Mouse (Mus musculus) hindbrain, postnatal 0 days (tissue): ENCODE measurements around the gene Rasa3. TPM values are rescaled to one million over a fixed set of nuclear protein-coding genes. Genes with fewer than 3 reads are reported as not detected.

Experiments
- ATAC-seq: fragments of 200-750 bp; cut with Nextera tagmentation; 2 replicates; pipeline ENCODE4 v1.8.0; 2017; ENCODE audit warnings: mild to moderate bottlenecking, moderate TSS enrichment, moderate library complexity
- DNase-seq: peaks from one replicate; pipeline ENCODE4 v3.0.0-alpha.2; 2015; ENCODE audit warnings: low spot score
- H3K27ac ChIP-seq: fragments of 300-500 bp; sonication (generic); 2 replicates; pipeline ENCODE4 v1.5.1; 2014; ENCODE audit warnings: mild to moderate bottlenecking
- H3K27me3 ChIP-seq: fragments of 300-500 bp; sonication (generic); 2 replicates; pipeline ENCODE4 v1.6.1; 2014; ENCODE audit warnings: low read length, mixed read lengths; ENCODE audit not compliant: insufficient read depth
- H3K36me3 ChIP-seq: fragments of 300-500 bp; sonication (generic); 2 replicates; pipeline ENCODE4 v1.6.1; 2014; ENCODE audit warnings: low read length, mixed read lengths; ENCODE audit not compliant: insufficient read depth
- H3K4me1 ChIP-seq: fragments of 300-500 bp; sonication (generic); 2 replicates; pipeline ENCODE4 v1.6.1; 2014; ENCODE audit warnings: antibody characterized with exemption, low read length, mixed read lengths; ENCODE audit not compliant: insufficient read depth
- H3K4me2 ChIP-seq: fragments of 300-500 bp; sonication (generic); 2 replicates; pipeline ENCODE4 v1.6.1; 2014; ENCODE audit warnings: low read depth, mild to moderate bottlenecking, low read length, moderate library complexity, mixed read lengths
- H3K4me3 ChIP-seq: fragments of 300-500 bp; sonication (generic); 2 replicates; pipeline ENCODE4 v1.5.1; 2014; ENCODE audit warnings: low read length
- H3K9ac ChIP-seq: fragments of 300-500 bp; sonication (generic); replicated peaks from 2 replicates; pipeline ENCODE4 v1.6.1; 2014; ENCODE audit warnings: mild to moderate bottlenecking, low read length, moderate library complexity, mixed read lengths
- H3K9me3 ChIP-seq: fragments of 300-500 bp; sonication (generic); 2 replicates; pipeline ENCODE4 v1.6.1; 2016; ENCODE audit warnings: low read length, mixed read lengths
- CTCF ChIP-seq: IDR thresholded peaks from 2 replicates; pipeline ENCODE4 v1.5.1; 2016; ENCODE audit warnings: antibody characterized with exemption, control low read depth, low read depth
- WGBS: fragments of 180-500 bp; shearing (Covaris S2); extraction: QIAGEN DNeasy Blood & Tissue Kit; methylation state at CpG from one replicate; pipeline ENCODE4 v1.1.7; 2014; 5-methylcytosine and 5-hydroxymethylcytosine counted together
- polyA plus RNA-seq: library from polyadenylated mRNA; unstranded; fragments of >200 nt; fragmentation: Nextera tagmentation; extraction: Ambion mirVana; gene quantifications from 2 replicates; pipeline ENCODE4 v1.2.1, GENCODE M21; 2015
- total RNA-seq: library from RNA; depleted of rRNA; stranded (reverse); fragments of >200 nt; gene quantifications from 2 replicates; pipeline ENCODE4 v1.2.3, GENCODE M21; 2014

Gene Rasa3
- total and polyA plus RNA-seq, 2 experiments from 2014 or later, result 29.4 to 85.2 TPM

- Histone ChIP-seq H3K27ac (peak overlapping the region; percentile 64), H3K4me1 (peaks cover 46% of the 10 kb centered on the region), H3K9me3 (no peaks in the 10 kb centered on the region), H3K27me3 (no peaks in the 10 kb centered on the region), H3K4me2 (0 out of 2 replicates have a peak overlapping the region, but pooled peaks have one; percentile 16), H3K4me3 (no peak overlapping the region), H3K36me3 (no peaks in the 10 kb centered on the region), H3K9ac (0 out of 2 replicates have a peak overlapping the region, but pooled peaks have one; percentile 17)
- TF ChIP-seq CTCF, result no peak
- DNase-seq (peak; percentile 64), ATAC-seq (peak; percentile 47)
- WGBS, result 55% methylated on average over 17 of the region's 17 CpGs
Observed at GRCm38 (mm10) chr8:13670011-13670471, 7.4 kb downstream of the Rasa3 start.

GRCm38 (mm10) chr8:13668367-13668766, 9.0 kb downstream of the Rasa3 start:
- 77% methylated on average over 10 of the region's 10 CpGs for WGBS
- ATAC-seq, result no peak
- H3K27ac ChIP-seq, result peak overlapping the region; percentile 20; the same call in 1 of the 2 replicates
- no peak for DNase-seq
- no peaks in the 10 kb centered on the region for H3K9me3 ChIP-seq
- H3K36me3 ChIP-seq, result no peaks in the 10 kb centered on the region
- TF ChIP-seq CTCF, result no peak
- no peak overlapping the region for H3K4me3 ChIP-seq
- no peak overlapping the region for H3K9ac ChIP-seq
- peaks cover 30% of the 10 kb centered on the region for H3K4me1 ChIP-seq
- H3K4me2 ChIP-seq, result no peak overlapping the region
- H3K27me3 ChIP-seq, result no peaks in the 10 kb centered on the region

- no peak overlapping the region for H3K4me2 ChIP-seq
- no peak overlapping the region for H3K4me3 ChIP-seq
- DNase-seq (no peak), ATAC-seq (peak; percentile 36; the same call in 1 of the 2 replicates)
- H3K4me1 ChIP-seq, result peaks cover 26% of the 10 kb centered on the region
- H3K36me3 ChIP-seq, result no peaks in the 10 kb centered on the region
- no peak overlapping the region for H3K9ac ChIP-seq
- H3K9me3 ChIP-seq, result no peaks in the 10 kb centered on the region
- 83% methylated on average over 4 of the region's 4 CpGs for WGBS
- TF ChIP-seq CTCF, result peak; percentile 64
- no peaks in the 10 kb centered on the region for H3K27me3 ChIP-seq
- 0 out of 2 replicates have a peak overlapping the region, but pooled peaks have one; percentile 20 for H3K27ac ChIP-seq
Observed at GRCm38 (mm10) chr8:13667917-13668316, 9.5 kb downstream of the Rasa3 start.

- Histone ChIP-seq H3K27ac (no peak overlapping the region), H3K4me2 (no peak overlapping the region), H3K27me3 (no peaks in the 10 kb centered on the region), H3K4me3 (no peak overlapping the region), H3K4me1 (peaks cover 15% of the 10 kb centered on the region), H3K9me3 (no peaks in the 10 kb centered on the region), H3K36me3 (no peaks in the 10 kb centered on the region), H3K9ac (no peak overlapping the region)
- WGBS, result 87% methylated on average over 8 of the region's 8 CpGs
- ATAC-seq (no peak), DNase-seq (no peak)
- TF ChIP-seq CTCF, result no peak
Observed at GRCm38 (mm10) chr8:13665944-13666343, 11.5 kb downstream of the Rasa3 start.

GRCm38 (mm10) chr8:13665538-13665937, 11.9 kb downstream of the Rasa3 start:
- no peak for DNase-seq

GRCm38 (mm10) chr8:13664711-13665210, 12.6 kb downstream of the Rasa3 start:
- WGBS, result 85% methylated on average over 6 of the region's 6 CpGs
- H3K27me3 ChIP-seq, result no peaks in the 10 kb centered on the region
- no peak overlapping the region for H3K4me2 ChIP-seq
- H3K27ac ChIP-seq, result no peak overlapping the region
- ATAC-seq (no peak), DNase-seq (no peak)
- TF ChIP-seq CTCF, result no peak
- no peaks in the 10 kb centered on the region for H3K36me3 ChIP-seq
- no peak overlapping the region for H3K4me3 ChIP-seq
- H3K9me3 ChIP-seq, result no peaks in the 10 kb centered on the region
- H3K9ac ChIP-seq, result no peak overlapping the region
- peaks cover 7% of the 10 kb centered on the region; the same call in 1 of the 2 replicates for H3K4me1 ChIP-seq

More at GRCm38 (mm10) chr8:13665538-13665937, 11.9 kb downstream of the Rasa3 start:
- Histone ChIP-seq H3K27ac (no peak overlapping the region), H3K4me1 (peaks cover 11% of the 10 kb centered on the region; the same call in 1 of the 2 replicates), H3K9ac (no peak overlapping the region), H3K9me3 (no peaks in the 10 kb centered on the region), H3K4me2 (no peak overlapping the region), H3K4me3 (no peak overlapping the region), H3K27me3 (no peaks in the 10 kb centered on the region), H3K36me3 (no peaks in the 10 kb centered on the region)
- ATAC-seq, result no peak
- 91% methylated on average over 4 of the region's 4 CpGs for WGBS
- TF ChIP-seq CTCF, result no peak

- ATAC-seq, result no peak
- H3K36me3 ChIP-seq, result no peaks in the 10 kb centered on the region
- peaks cover 4% of the 10 kb centered on the region; the same call in 1 of the 2 replicates for H3K4me1 ChIP-seq
- 90% methylated on average over 13 of the region's 13 CpGs for WGBS
- no peaks in the 10 kb centered on the region for H3K27me3 ChIP-seq
- no peak overlapping the region for H3K4me3 ChIP-seq
- DNase-seq, result no peak
- H3K9ac ChIP-seq, result no peak overlapping the region
- no peak overlapping the region for H3K27ac ChIP-seq
- no peaks in the 10 kb centered on the region for H3K9me3 ChIP-seq
- H3K4me2 ChIP-seq, result no peak overlapping the region
- TF ChIP-seq CTCF, result no peak
Observed at GRCm38 (mm10) chr8:13660323-13660722, 17.1 kb downstream of the Rasa3 start.
